Mouse (Mus musculus) c-Kit-positive CD71-positive TER-119-positive erythroid progenitor cells, embryonic 14.5 days (primary cell): ENCODE data around the gene Nsun2.
"Not testable (repeated sequence)": the region's sequence is repeated elsewhere in the genome, so short reads cannot be mapped to it uniquely, and the experiment has no call there.

ENCODE experiments used
- DNase-seq: peaks from one replicate; pipeline ENCODE4 v3.0.0-alpha.2; 2013; ENCODE audit warnings: low spot score

The Nsun2 gene

GRCm38 (mm10) chr13:69554255-69554654 is 20.7 kb downstream of the Nsun2 start:
- DNase-seq, result no peak

DNA sequence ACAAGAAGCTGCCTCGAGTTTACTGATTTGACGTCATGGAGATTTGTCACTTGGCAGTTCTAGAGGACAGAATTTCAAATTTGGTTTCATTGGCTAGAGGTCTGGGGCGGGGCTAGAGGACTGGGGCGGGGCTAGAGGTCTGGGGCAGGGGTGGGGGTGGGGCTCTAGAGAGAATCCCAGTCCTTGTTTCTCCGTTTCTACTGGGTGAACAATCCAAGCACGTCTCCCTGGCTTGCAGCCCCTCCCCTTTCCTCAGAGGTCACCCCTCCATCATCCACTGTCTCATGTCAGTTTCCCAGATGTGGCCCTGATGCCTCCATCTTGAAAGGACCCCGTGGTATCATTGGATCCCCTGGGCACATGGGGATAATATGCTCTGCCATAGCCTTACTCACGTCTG is 21.5 kb downstream of the Nsun2 start:
- DNase-seq, result no peak

DNA sequence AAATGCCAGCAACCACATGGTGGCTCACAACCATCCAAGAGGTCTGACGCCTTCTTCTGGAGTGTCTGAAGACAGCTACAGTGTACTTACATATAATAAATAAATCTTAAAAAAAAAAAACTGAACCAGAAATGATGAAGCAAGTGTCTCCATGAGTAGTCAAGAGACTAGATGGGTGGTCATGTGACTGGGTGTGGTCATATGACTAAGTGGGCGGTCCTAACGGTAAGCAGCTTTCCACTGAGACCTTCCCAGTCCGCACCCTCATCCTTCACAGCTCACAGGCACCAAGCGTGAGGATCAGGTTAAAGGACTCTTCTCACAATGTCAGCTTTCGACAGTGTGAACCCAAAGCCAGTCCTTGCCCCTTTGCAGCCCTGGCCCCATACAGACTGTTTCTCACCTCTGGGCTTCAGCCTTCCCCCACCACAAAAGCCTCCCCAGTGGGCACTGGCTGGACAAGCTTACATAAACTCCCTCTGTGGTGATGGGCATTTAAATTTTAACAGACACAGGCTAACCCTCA is 22.5 kb downstream of the Nsun2 start:
- no peak for DNase-seq

DNA sequence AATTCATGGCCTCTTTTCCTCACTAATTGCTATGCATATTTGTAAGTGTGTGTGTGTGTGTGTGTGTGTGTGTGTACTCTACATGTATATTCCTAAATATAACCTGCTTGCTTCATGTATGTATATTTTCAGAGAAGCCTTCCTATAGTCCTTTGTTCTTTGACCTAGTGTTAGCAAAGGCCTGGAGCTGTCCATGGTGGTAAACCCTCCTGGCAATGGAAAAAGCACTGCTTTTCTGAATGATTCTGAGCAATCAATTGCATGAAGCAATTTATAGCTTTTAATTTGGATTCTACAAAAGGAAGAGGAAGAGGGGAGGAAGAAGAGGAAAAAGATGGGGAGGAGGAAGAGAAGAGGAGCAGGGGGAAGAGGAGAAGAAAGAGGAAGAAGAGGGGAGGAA is 23.2 kb downstream of the Nsun2 start:
- no peak for DNase-seq

GRCm38 (mm10) chr13:69558098-69558660 is 24.6 kb downstream of the Nsun2 start:
- no peak for DNase-seq

DNA sequence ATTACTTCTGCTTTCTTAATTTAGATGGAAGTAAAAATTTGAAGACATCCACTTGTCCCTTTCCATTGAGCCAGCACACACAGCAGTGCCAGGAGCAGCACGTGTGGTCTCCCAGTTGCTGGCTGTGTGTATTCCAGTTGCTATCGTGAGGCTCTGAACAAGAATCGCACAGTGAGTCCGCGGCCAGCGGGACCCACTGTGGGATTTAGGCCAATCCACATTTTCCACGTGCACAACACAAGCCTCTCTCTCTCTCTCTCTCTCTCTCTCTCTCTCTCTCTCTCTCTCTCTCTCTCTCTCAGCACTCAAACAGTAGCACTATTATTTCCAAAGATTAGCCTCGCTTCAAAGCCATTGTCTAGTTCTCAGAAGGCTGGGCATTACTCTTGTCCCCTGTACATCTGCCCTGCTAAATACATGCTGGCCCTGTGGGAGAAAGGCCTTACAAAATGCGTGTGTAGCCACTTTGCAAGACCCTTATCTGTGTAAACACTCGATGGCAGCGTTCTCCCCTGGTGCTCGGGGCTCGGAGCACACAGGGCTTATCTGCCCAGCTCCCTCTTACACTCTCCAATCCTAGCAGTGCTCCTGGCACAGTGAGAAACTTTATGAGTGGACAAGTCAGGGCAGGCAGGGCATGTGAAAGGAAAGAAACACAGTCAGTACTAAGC is 25.9 kb downstream of the Nsun2 start:
- no peak for DNase-seq

DNA sequence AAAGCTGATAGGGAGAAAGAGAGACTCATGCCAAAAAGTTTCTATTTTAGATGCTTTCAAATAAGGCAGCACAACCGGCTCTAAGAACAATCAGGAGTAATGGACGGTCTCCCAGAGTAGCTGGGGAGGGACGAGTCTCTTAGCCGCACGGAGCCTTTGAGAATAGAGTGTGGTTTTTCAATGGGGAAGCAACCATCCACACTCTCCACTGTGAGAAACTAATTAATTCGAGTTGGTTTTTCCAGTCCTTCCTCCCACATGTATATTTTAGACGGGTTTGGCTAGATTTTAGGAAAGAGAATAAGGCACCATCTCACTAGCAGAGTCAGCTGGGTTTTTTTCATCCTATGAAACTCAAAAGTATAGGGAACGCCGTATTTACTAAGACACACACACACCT is 28.5 kb downstream of the Nsun2 start:
- DNase-seq, result no peak

DNA sequence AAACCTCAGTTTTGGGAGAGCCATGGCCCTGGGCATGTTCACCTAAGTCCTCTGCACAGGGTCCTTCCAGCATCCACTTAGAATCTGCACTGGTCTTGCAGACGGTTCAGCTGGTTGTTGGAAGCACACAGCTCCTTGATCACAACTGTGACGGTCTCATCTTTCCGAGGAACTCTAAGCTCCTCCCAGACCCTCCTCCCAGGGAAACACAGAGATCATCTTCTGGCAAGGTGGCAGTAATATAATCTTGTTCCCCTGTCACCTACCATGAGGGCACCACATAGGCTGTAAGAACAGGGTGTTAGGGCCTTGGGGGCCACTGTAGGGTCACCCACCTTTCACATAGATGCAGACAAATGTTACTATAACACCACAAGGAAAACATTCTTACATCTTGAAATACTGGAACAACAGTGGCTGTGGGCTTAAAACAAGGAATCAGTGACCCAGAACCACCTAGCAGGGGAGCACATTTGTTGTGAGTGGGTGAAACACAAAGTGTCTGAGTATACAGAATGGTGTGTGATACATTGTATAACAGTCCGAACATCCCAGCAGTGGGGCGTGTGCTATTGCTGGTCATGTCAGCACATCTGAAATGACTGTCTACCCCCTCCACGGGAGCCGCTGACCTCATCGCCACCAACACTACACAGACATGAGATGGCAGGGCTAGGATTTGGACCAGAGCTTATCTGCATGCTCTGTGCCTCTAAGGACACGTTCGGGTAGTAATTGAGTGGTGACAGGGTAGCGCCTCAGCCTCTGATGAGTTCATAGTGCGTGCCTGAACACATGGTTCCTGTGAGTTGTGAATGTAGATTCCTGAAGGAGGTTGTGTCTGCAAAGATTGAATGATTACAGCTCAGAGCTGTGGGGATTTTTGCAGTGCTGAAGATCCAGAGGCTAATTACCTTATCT is 29.4 kb downstream of the Nsun2 start:
- DNase-seq, result no peak

DNA sequence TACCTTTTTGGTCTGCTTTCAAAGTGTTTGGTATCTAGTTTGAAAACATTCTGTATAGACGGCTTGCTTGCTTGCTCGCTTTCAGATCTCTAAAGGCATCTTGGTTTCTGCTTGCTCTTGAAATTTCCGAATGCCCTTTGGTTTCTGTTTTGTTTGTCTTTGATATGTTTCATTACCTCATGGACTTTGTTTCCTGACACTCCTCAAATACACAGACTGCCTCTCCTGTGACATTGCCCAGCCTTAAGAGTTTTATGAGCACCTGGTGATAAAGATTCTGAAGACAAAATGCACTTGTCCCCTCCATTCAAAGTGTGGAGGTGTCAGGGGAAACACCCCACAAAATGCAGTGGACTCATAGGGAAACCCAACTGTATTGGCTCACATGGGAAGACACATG is 30.4 kb downstream of the Nsun2 start:
- no peak for DNase-seq

- no peak for DNase-seq
Observed at GRCm38 (mm10) chr13:69564573-69564972, 31.0 kb downstream of the Nsun2 start.

GRCm38 (mm10) chr13:69565401-69565800 is 31.9 kb downstream of the Nsun2 start:
- DNase-seq, result not testable (repeated sequence)

DNA sequence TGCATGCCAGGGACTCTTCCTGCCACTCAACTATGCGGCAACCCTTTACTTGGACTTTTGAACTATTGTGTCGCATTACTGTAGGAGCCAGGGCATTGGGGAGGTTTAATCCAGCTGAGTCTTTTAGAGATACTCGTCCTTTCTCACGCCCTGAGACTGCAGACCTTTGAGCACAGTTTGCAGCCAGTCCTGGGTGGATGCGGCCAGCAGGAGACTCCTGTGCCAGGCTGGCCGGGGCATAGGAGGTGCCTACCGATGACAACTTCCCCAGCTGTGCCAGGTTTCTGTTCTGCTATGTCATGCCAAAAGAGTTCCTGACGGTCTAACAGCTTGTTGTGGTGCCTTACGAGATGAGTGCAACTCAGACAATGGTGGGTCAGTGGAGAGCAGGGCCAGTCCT is 35.7 kb downstream of the Nsun2 start:
- DNase-seq, result no peak

DNA sequence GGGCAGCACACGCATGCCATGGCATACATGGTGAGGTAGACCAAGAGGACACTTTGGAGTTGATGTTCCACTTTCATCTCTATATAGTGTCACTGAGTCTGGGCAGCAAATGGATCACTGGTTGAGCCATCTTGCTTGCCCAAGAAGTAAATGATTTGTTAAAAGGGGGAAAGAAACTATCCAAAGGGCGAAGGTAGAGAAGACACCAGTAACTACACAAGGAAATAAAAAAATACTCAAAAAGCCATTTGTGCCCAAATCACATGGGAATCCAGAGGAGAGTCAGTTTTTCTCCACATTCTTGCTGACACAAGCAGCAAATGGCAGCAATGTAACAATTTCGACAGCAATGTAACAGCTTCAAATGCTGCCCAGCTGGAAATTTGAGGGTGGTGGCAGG is 39.0 kb downstream of the Nsun2 start:
- no peak for DNase-seq

DNA sequence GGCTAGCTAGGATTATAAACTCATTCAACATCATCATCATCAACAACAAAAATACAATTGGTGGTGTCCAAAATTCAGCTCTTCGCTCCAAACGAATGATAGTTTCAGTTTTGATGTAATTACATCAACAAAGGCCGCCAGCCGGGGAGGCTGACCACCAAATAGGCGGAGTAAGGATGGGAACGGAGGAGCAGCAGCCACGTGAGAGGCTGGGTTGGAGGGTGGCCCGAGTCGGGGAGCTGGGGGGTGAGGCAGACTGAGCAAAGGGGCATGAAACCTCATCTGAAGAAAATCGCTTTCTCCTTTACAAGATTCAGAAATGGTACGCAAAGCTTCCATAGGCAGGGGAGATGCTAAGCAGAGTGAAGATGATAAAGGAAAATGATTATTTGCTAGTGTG is 43.1 kb downstream of the Nsun2 start:
- no peak for DNase-seq

DNA sequence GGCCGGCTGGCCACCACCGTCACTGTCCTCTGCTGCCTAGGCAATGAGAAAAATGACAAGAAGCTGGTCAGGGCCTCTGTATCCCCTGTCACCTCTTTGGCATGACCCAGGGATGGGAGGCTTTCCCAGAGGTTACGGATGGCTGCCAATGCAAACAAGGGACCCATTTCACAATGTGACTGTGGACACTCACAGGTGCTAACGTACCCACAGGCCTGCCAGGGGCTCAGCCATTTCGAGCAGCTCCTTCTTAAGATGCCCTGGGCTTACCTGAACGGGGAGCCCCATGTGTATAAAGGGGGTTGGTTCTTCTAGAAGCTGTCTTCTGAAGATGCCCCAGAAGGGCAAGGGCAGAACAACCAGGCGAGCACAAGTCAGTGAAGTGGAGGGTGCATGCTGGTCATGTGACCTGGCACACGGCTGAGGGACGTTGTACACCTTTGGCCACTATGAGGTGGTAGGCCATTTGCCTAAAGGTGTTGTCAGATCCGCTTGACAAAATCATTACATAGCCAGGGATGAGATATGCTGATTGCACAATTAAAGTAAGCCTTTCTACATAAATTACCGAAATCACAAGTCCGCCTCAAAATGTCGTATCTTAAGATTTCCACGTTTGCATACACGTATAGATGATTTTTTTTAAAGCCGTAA is 43.8 kb downstream of the Nsun2 start:
- DNase-seq, result no peak

DNA sequence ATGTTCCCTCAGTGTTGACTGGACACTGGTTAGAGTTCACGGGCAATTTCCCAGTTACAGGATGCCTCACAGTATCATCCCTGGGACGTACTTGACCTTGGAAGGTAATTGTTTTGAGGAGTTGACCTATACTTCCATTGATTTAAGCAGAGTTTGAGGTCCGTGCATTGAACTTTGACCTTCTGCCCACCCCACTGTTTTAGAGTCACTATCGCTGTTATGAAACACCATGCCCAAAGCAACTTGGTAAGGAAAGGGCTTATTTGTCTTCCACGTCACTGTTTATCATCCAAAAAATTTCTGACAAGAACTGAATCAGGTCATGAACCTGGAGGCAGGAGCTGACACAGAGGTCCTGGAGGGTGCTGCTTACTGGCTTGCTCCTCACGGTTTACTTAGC is 48.9 kb downstream of the Nsun2 start:
- no peak for DNase-seq

DNA sequence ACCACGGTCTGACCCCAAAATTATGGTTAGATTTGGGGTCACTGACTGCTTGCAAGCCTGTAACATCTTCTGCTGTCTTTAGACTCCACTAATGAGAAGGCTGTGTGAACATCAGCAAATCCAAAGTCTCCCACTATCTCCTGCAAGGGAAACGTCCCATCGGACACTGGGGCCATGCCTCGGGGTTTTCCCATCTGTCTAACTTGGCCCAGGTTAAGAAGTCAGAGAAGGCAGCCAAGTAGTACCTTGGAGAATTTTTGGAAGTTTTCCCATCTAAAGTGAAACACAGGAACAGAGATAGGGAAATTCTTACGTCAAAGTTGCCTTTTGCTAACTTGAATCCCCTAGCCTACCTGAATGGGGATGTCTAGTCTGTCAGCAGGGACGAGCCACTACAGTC is 50.0 kb downstream of the Nsun2 start:
- DNase-seq, result no peak

DNA sequence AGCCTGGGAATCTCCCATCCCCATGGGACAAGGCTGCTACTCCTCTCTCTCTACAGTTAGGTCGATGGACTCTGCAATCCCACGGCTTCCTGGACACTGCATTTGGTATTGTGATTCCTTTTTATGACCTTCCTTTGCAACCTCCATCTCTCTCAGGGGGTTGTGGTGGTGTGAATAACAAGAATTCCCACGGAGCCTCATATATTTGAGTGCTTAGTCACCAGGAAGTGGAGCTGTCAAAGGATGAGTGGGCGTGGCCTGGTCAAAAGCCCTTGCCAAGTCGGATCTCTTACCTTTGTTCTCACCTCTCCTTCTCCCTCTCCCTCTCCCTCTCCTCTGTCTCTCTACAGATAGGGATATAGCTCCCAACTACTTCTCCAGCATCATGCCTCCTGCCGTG is 52.3 kb downstream of the Nsun2 start:
- DNase-seq, result no peak

DNA sequence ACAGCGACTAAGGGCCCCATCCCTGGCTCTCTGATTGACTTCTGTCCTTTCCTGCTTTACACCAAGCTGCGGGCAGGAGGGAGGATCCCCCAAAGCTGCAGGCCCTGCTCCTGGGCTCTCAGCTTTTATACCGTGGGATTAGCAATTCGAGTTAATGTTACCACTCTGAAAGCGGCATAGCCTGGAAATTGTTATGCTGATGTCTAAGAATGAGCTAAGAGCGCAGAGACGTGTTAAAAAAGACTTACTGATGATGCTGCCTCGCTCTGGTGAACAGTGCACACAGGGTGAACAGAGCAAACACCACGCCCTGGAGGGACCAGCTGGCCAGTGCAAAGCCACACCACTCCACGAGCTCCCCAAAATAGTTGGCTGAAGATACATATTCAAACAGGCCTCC is 52.8 kb downstream of the Nsun2 start:
- no peak for DNase-seq

GRCm38 (mm10) chr13:69587849-69588248 is 54.3 kb downstream of the Nsun2 start:
- no peak for DNase-seq

- DNase-seq, result no peak
Observed at GRCm38 (mm10) chr13:69588263-69588662, 54.7 kb downstream of the Nsun2 start.

GRCm38 (mm10) chr13:69591338-69591737 is 57.8 kb downstream of the Nsun2 start:
- DNase-seq, result no peak
